Mouse (Mus musculus) heart, postnatal 0 days (tissue): ENCODE measurements at regions not wholly inside any gene's neighbourhood (a gene's known extent, or its start where the extent isn't known, plus 50 kb on each side); places are given as distances from the start of the nearest gene placed in this dataset.
A peak's percentile ranks its signal among the peaks of the same experiment; 100 is the strongest.

ENCODE experiments used
- CTCF ChIP-seq: IDR thresholded peaks from 2 replicates; pipeline ENCODE4 v1.5.1; 2016; ENCODE audit warnings: antibody characterized with exemption, control low read depth, low read depth
- EP300 ChIP-seq: IDR thresholded peaks from 2 replicates; pipeline ENCODE4 v1.6.1; 2016; ENCODE audit warnings: antibody characterized with exemption, low read depth

GRCm38 (mm10) chrX:50619919-50620318 is 191.6 kb upstream of the Olfr1324 start:
- TF ChIP-seq CTCF (peak; percentile 55), EP300 (no peak)
